Mouse (Mus musculus): ENCODE measurements around the gene Rabep2. TPM values are rescaled to one million over a fixed set of nuclear protein-coding genes. Genes with fewer than 3 reads are reported as not detected.

Rabep2 gene
- polyA plus RNA-seq, 1 experiment from 2014 or later: 28.4 TPM

DNA sequence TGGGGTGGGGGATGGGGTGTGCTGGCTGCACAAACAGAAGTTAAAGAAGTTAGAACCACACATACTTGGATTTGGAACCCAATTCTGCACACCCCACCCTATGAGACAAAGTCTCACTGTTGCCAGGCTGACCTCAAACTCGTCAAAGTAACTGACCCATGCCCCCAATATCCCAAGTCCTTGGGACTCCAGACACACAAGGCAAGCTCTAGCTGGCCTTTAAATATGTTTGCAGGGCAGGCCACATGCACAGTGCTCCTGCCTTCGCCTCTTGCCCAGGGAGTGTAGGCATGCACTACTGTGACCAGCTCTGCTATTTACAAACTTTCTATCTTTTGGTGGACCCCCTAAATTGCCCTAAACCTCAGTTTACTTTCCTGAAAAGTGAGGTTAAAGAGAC, 26.7 kb downstream of the Rabep2 start:
- H3K4me3 ChIP-seq (ENCODE audit: low read depth, low read length): no peak overlapping the region
- no peak overlapping the region for H3K4me2 ChIP-seq (replicated peaks; ENCODE audit: low read depth, low read length)
- no peaks in the 10 kb centered on the region for H3K36me3 ChIP-seq (ENCODE audit: control insufficient read depth, insufficient read depth, low read length)
- no peaks in the 10 kb centered on the region for H3K4me1 ChIP-seq (ENCODE audit: control insufficient read depth, insufficient read depth, low read length)
- no peaks in the 10 kb centered on the region for H3K27me3 ChIP-seq (ENCODE audit: control insufficient read depth, insufficient read depth, low read length)
- no peak for ATAC-seq (ENCODE audit: insufficient number of reproducible peaks, insufficient read depth, low FRiP score, low read depth)
- no peaks in the 10 kb centered on the region for H3K9me3 ChIP-seq (ENCODE audit: control insufficient read depth, low read depth, low read length)
- no peak overlapping the region for H3K27ac ChIP-seq (ENCODE audit: low read length)
- WGBS: 72% methylated on average over 2 of the region's 2 CpGs
- H3K9ac ChIP-seq (replicated peaks; ENCODE audit: low read depth, low read length): no peak overlapping the region

DNA sequence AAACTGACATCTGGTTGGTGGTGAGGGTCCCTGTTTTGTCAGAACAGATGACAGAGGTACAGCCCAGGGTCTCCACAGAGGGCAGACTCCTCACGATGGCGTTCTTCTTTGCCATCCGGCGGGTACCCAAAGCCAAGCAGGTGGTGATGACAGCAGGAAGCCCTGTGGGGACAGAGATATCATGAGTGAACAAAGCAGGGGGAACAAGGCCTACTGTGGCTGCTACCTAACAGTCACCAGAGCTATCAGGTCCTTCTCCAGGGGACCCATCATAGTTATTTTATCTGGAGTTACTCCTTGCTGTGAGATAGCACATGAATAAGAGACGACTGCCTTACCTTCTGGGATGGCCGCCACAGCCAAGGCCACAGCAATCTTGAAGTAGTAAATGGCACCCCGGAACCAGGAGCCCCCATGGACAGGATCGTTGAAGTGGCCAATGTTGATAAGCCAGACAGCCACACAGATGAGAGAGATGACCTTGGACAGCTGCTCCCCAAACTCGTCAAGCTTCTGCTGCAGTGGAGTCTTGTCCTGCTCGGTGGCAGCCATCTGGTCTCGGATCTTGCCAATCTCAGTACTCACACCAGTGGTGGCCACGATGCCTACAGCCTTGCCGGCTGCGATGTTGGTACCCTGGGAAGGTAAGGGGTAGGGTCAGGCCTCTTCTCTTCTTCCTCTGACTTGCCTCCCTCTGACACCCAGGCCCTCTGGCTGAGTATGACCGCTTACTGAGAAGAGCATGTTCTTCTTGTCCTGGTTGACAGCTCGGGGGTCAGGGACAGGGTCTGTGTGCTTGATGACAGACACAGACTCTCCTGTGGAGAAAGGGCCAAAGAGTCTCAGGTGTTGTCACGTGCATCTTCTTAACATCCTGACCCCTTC, 28.1 kb downstream of the Rabep2 start:
- Histone ChIP-seq H3K4me1 (ENCODE audit: control insufficient read depth, insufficient read depth, low read length) (no peaks in the 10 kb centered on the region), H3K9ac (replicated peaks; ENCODE audit: low read depth, low read length) (no peak overlapping the region), H3K4me2 (replicated peaks; ENCODE audit: low read depth, low read length) (no peak overlapping the region), H3K36me3 (ENCODE audit: control insufficient read depth, insufficient read depth, low read length) (no peaks in the 10 kb centered on the region), H3K27ac (ENCODE audit: low read length) (no peak overlapping the region), H3K4me3 (ENCODE audit: low read depth, low read length) (no peak overlapping the region), H3K9me3 (ENCODE audit: control insufficient read depth, low read depth, low read length) (no peaks in the 10 kb centered on the region), H3K27me3 (ENCODE audit: control insufficient read depth, insufficient read depth, low read length) (no peaks in the 10 kb centered on the region)
- WGBS: 89% methylated on average over 17 of the region's 17 CpGs
- ATAC-seq (ENCODE audit: insufficient number of reproducible peaks, insufficient read depth, low FRiP score, low read depth): no peak

DNA sequence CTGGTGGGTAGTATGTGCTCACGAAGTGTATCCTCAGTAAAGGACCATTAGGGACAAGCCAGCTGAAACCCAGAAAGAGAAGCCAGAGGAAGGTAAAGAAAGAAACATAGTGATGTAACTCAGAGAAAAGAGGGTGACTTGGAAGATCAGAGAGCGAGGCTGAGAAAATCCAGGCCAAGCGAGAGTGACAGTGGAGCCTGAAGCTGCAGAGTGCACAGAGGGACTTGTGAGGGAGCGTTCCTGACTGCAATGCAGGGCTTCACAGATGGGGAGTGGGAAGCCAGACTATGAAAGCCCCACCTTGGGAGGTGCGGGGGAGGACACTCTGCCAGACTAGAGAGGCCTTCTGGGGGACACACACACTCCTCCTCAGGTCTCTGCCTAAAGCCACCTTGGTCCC, 29.7 kb downstream of the Rabep2 start:
- no peaks in the 10 kb centered on the region for H3K9me3 ChIP-seq (ENCODE audit: control insufficient read depth, low read depth, low read length)
- no peak overlapping the region for H3K9ac ChIP-seq (replicated peaks; ENCODE audit: low read depth, low read length)
- no peak overlapping the region for H3K4me2 ChIP-seq (replicated peaks; ENCODE audit: low read depth, low read length)
- WGBS: 79% methylated on average over 5 of the region's 5 CpGs
- no peaks in the 10 kb centered on the region for H3K36me3 ChIP-seq (ENCODE audit: control insufficient read depth, insufficient read depth, low read length)
- no peak overlapping the region for H3K4me3 ChIP-seq (ENCODE audit: low read depth, low read length)
- H3K27me3 ChIP-seq (ENCODE audit: control insufficient read depth, insufficient read depth, low read length): no peaks in the 10 kb centered on the region
- no peak for ATAC-seq (ENCODE audit: insufficient number of reproducible peaks, insufficient read depth, low FRiP score, low read depth)
- no peak overlapping the region for H3K27ac ChIP-seq (ENCODE audit: low read length)
- H3K4me1 ChIP-seq (ENCODE audit: control insufficient read depth, insufficient read depth, low read length): no peaks in the 10 kb centered on the region

DNA sequence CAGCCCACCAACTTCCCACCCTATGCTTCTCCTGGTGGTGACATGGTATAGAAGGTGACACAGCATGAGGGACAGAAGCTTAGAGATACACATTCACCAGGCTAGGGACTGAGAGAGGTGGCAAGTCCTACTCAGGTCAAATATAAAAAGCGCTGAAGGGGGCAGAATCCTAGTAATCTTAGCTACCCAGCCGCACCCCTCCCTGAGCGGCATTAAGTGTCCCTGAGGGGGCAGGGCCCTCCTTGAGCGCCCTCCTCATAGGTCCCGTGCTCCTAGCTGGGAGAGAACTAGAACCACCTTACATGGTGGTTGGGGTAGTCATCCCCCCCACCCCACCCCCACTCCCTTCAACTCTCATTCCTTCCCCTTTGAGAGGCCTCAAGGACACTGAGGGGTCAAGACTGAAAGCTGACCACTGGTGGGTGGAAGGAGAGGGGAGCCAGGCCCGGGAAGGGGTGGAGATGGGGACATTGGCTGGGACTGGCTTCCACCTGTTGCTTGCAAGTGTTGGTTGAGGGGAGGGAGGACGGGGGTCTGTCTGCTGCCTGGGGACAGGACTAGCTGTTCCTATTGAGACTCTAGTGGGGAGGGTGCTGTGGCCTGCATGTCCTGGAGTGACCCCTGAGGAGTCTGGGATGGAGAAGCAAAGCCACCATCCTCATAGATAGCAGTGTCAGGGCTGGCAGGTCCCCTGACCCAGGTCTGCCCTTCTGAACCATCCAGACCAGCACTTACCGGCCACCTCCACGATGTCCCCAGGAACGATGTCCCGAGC, 30.5 kb downstream of the Rabep2 start:
- Histone ChIP-seq H3K36me3 (ENCODE audit: control insufficient read depth, insufficient read depth, low read length) (no peaks in the 10 kb centered on the region), H3K4me3 (ENCODE audit: low read depth, low read length) (no peak overlapping the region), H3K4me2 (replicated peaks; ENCODE audit: low read depth, low read length) (no peak overlapping the region), H3K27ac (ENCODE audit: low read length) (no peak overlapping the region), H3K9ac (replicated peaks; ENCODE audit: low read depth, low read length) (no peak overlapping the region), H3K4me1 (ENCODE audit: control insufficient read depth, insufficient read depth, low read length) (no peaks in the 10 kb centered on the region), H3K9me3 (ENCODE audit: control insufficient read depth, low read depth, low read length) (no peaks in the 10 kb centered on the region), H3K27me3 (ENCODE audit: control insufficient read depth, insufficient read depth, low read length) (no peaks in the 10 kb centered on the region)
- ATAC-seq (ENCODE audit: insufficient number of reproducible peaks, insufficient read depth, low FRiP score, low read depth): no peak
- 75% methylated on average over 11 of the region's 11 CpGs for WGBS

DNA sequence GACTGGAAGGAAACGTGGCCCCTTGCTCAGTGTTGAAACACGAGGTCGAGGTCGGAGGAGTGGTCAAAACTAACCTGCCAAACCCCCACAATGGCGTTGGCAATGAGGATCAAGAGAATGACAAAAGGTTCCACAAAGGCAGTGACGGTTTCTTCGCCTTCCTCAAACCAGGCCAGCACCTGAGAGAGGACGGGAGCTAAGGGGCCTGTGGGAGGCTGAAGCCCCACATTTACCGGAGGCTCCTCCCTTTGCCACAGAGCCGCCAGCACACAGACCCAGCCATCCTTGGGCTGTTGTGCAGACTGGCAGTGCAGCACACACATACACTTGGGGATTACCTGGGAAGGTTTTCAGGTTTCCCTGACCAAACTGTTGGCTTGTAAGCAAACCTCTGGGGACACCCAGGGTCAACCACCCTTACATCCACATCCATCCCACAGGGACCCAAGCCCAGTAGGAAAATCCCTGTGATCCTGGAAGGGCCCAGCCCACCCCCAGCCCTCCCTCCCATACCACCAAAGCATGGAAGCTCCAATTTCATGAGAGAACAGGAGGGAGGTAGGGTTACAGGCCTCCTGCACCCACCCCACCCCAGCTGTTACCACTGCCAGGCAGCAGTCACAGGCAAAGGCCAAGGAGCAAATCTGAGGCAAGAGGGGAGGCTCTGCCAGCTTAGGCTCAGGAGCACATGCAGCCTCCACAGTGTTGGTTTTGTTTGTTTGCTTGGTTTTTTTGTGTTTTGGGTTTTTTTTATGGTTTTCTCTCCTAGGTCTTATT, 32.3 kb downstream of the Rabep2 start:
- no peak overlapping the region for H3K4me3 ChIP-seq (ENCODE audit: low read depth, low read length)
- no peak for ATAC-seq (ENCODE audit: insufficient number of reproducible peaks, insufficient read depth, low FRiP score, low read depth)
- 44% methylated on average over 10 of the region's 10 CpGs for WGBS
- no peaks in the 10 kb centered on the region for H3K27me3 ChIP-seq (ENCODE audit: control insufficient read depth, insufficient read depth, low read length)
- H3K36me3 ChIP-seq (ENCODE audit: control insufficient read depth, insufficient read depth, low read length): no peaks in the 10 kb centered on the region
- H3K9me3 ChIP-seq (ENCODE audit: control insufficient read depth, low read depth, low read length): no peaks in the 10 kb centered on the region
- 0 out of 2 replicates have a peak, but pooled peaks cover 10% of the 10 kb centered on the region for H3K4me1 ChIP-seq (ENCODE audit: control insufficient read depth, insufficient read depth, low read length)
- no peak overlapping the region for H3K27ac ChIP-seq (ENCODE audit: low read length)
- no peak overlapping the region for H3K9ac ChIP-seq (replicated peaks; ENCODE audit: low read depth, low read length)
- no peak overlapping the region for H3K4me2 ChIP-seq (replicated peaks; ENCODE audit: low read depth, low read length)

DNA sequence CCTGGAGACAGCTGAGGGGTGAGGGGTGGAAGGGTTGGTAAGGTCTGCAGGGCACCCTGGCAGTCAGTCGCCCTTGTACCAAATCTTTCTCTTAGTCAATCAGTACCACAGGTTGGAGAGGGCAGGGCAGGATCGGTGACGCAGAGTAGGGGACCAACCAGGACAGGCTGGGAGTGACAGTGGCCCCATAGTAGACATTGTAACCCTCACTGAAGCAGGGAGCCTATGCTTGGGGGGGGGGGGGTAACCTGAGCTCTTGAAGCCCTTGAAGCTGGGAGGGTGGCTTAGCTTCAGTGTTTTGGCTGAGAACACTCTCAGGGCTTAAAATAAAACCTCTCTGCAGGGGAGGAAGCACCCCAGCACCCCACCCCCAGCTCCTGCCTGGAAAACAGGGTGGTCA, 33.1 kb downstream of the Rabep2 start:
- Histone ChIP-seq H3K36me3 (ENCODE audit: control insufficient read depth, insufficient read depth, low read length) (no peaks in the 10 kb centered on the region), H3K9me3 (ENCODE audit: control insufficient read depth, low read depth, low read length) (no peaks in the 10 kb centered on the region), H3K4me2 (replicated peaks; ENCODE audit: low read depth, low read length) (no peak overlapping the region), H3K9ac (replicated peaks; ENCODE audit: low read depth, low read length) (no peak overlapping the region), H3K27me3 (ENCODE audit: control insufficient read depth, insufficient read depth, low read length) (no peaks in the 10 kb centered on the region), H3K4me3 (ENCODE audit: low read depth, low read length) (no peak overlapping the region), H3K4me1 (ENCODE audit: control insufficient read depth, insufficient read depth, low read length) (0 out of 2 replicates have a peak, but pooled peaks cover 10% of the 10 kb centered on the region), H3K27ac (ENCODE audit: low read length) (no peak overlapping the region)
- no peak for ATAC-seq (ENCODE audit: insufficient number of reproducible peaks, insufficient read depth, low FRiP score, low read depth)
- 54% methylated on average over 3 of the region's 3 CpGs for WGBS

DNA sequence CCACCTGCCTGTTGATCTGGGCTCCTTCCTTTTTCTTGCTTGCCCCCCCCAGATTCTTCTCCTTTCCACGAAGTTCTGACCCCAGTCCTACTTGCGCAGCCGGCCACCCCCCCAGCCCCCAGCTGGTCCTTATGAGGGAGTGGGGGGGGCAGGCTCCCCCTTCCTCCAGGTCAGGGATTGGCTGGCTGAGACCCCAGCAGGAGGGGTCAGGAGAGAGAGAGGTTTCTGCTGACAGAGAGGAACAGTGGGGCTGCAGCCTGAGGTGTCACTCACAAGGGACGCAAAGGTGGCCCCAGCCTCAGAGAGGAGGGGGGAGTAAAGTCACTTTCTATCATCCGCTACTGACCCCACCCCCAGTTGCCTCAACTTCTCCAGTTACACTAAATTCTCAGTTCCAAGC, 34.4 kb downstream of the Rabep2 start, which contains the start of gene Atp2a1:
Atp2a1 (minus strand) TSS at position 105 of the 400 bp plus-strand sequence.
- Histone ChIP-seq H3K27me3 (ENCODE audit: control insufficient read depth, insufficient read depth, low read length) (no peaks in the 10 kb centered on the region), H3K4me2 (replicated peaks; ENCODE audit: low read depth, low read length) (no peak within 1 kb of the TSS), H3K4me1 (ENCODE audit: control insufficient read depth, insufficient read depth, low read length) (0 out of 2 replicates have a peak, but pooled peaks cover 10% of the 10 kb centered on the region), H3K27ac (ENCODE audit: low read length) (no peak within 1 kb of the TSS), H3K4me3 (ENCODE audit: low read depth, low read length) (no peak within 1 kb of the TSS), H3K9ac (replicated peaks; ENCODE audit: low read depth, low read length) (no peak within 1 kb of the TSS), H3K36me3 (ENCODE audit: control insufficient read depth, insufficient read depth, low read length) (peaks cover 10% of the 10 kb centered on the region), H3K9me3 (ENCODE audit: control insufficient read depth, low read depth, low read length) (no peaks in the 10 kb centered on the region)
- no peak for ATAC-seq (ENCODE audit: insufficient number of reproducible peaks, insufficient read depth, low FRiP score, low read depth)
- WGBS: 42% methylated on average over 5 of the region's 5 CpGs

DNA sequence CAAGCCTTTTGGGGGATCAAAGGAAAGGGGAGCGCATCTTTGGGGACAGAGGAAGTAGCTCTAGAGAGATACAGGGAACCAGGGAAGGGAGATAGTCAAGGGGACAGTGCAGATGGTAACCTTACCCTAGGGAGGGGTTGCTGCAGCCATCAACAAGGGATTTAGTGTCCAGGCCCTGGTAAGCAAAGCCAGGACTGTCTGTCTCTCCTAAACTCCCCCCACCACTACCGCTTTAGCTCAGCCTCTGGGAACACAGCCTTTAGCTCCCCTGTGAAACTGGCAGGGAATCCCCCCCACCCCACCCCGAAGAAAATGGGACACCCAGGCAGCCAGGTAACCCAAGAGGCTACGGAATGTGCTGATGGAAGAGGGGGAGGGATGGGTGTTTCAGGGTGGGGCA, 35.0 kb downstream of the Rabep2 start:
- WGBS: 53% methylated on average over 4 of the region's 4 CpGs
- H3K27ac ChIP-seq (ENCODE audit: low read length): no peak overlapping the region
- no peaks in the 10 kb centered on the region for H3K9me3 ChIP-seq (ENCODE audit: control insufficient read depth, low read depth, low read length)
- H3K27me3 ChIP-seq (ENCODE audit: control insufficient read depth, insufficient read depth, low read length): no peaks in the 10 kb centered on the region
- no peak overlapping the region for H3K9ac ChIP-seq (replicated peaks; ENCODE audit: low read depth, low read length)
- ATAC-seq (ENCODE audit: insufficient number of reproducible peaks, insufficient read depth, low FRiP score, low read depth): no peak
- H3K4me3 ChIP-seq (ENCODE audit: low read depth, low read length): no peak overlapping the region
- H3K4me1 ChIP-seq (ENCODE audit: control insufficient read depth, insufficient read depth, low read length): 0 out of 2 replicates have a peak, but pooled peaks cover 10% of the 10 kb centered on the region
- no peak overlapping the region for H3K4me2 ChIP-seq (replicated peaks; ENCODE audit: low read depth, low read length)
- peaks cover 16% of the 10 kb centered on the region for H3K36me3 ChIP-seq (ENCODE audit: control insufficient read depth, insufficient read depth, low read length)

Data from stomach, embryonic 14.5 days (tissue).